Mouse (Mus musculus) forebrain, embryonic 11.5 days (tissue): ENCODE data around the gene Foxf2. TPM values are rescaled to one million over a fixed set of nuclear protein-coding genes. Genes with fewer than 3 reads are reported as not detected.

Source experiments
- ATAC-seq: fragments of 200-750 bp; cut with Nextera tagmentation; replicated peaks from 2 replicates; pipeline ENCODE4 v1.8.0; 2017; ENCODE audit warnings: moderate TSS enrichment; ENCODE audit not compliant: low FRiP score
- DNase-seq: peaks from one replicate; pipeline ENCODE4 v3.0.0-alpha.2; 2017; ENCODE audit warnings: low spot score
- H3K27ac ChIP-seq: fragments of 300-500 bp; sonication (generic); 2 replicates; pipeline ENCODE4 v1.5.1; 2014; ENCODE audit warnings: low read depth, low read length
- H3K27me3 ChIP-seq: fragments of 300-500 bp; sonication (generic); 2 replicates; pipeline ENCODE4 v1.6.1; 2014; ENCODE audit warnings: mild to moderate bottlenecking, low read length, mixed read lengths; ENCODE audit not compliant: control insufficient read depth, insufficient read depth
- H3K36me3 ChIP-seq: fragments of 300-500 bp; sonication (generic); 2 replicates; pipeline ENCODE4 v1.6.1; 2014; ENCODE audit warnings: mild to moderate bottlenecking, low read length, moderate library complexity, mixed read lengths; ENCODE audit not compliant: control insufficient read depth, insufficient read depth
- H3K4me1 ChIP-seq: fragments of 300-500 bp; sonication (generic); replicated peaks from 2 replicates; pipeline ENCODE4 v1.6.1; 2014; ENCODE audit warnings: low read length, mixed read lengths; ENCODE audit not compliant: control insufficient read depth, insufficient read depth
- H3K4me2 ChIP-seq: fragments of 300-500 bp; sonication (generic); 2 replicates; pipeline ENCODE4 v1.6.1; 2014; ENCODE audit warnings: low read depth, mild to moderate bottlenecking, low read length, moderate library complexity, mixed read lengths; ENCODE audit not compliant: severe bottlenecking
- H3K4me3 ChIP-seq: fragments of 300-500 bp; sonication (generic); 2 replicates; pipeline ENCODE4 v1.5.1; 2014; ENCODE audit warnings: low read depth, low read length
- H3K9ac ChIP-seq: fragments of 300-500 bp; sonication (generic); 2 replicates; pipeline ENCODE4 v1.6.1; 2014; ENCODE audit warnings: low read length
- H3K9me3 ChIP-seq: fragments of 300-500 bp; sonication (generic); 2 replicates; pipeline ENCODE4 v1.6.1; 2016; ENCODE audit warnings: low read length, mixed read lengths; ENCODE audit not compliant: control insufficient read depth
- WGBS: fragments of 180-500 bp; shearing (Covaris S2); extraction: QIAGEN DNeasy Blood & Tissue Kit; methylation state at CpG from one replicate; pipeline ENCODE4 v1.1.7; 2014; 5-methylcytosine and 5-hydroxymethylcytosine counted together
- polyA plus RNA-seq: library from polyadenylated mRNA; unstranded; fragments of >200 nt; fragmentation: Nextera tagmentation; extraction: Ambion mirVana; gene quantifications from 2 replicates; pipeline ENCODE4 v1.2.1, GENCODE M21; 2014

The Foxf2 gene
- polyA plus RNA-seq, 1 experiment from 2014 or later, result 5.2 TPM

GRCm38 (mm10) chr13:31628691-31629180, 3.1 kb downstream of the Foxf2 start:
- H3K4me3 ChIP-seq, result peak overlapping the region; percentile 19
- no peak for ATAC-seq
- H3K9ac ChIP-seq, result no peak overlapping the region
- H3K36me3 ChIP-seq, result no peaks in the 10 kb centered on the region
- peaks cover 85% of the 10 kb centered on the region for H3K27me3 ChIP-seq
- DNase-seq, result no peak
- WGBS, result under 1% methylated on average over 14 of the region's 14 CpGs
- H3K4me1 ChIP-seq, result peaks cover 19% of the 10 kb centered on the region
- H3K27ac ChIP-seq, result no peak overlapping the region
- H3K9me3 ChIP-seq, result no peaks in the 10 kb centered on the region
- peak overlapping the region; percentile 42; the same call in 1 of the 2 replicates for H3K4me2 ChIP-seq

GRCm38 (mm10) chr13:31629321-31629851, 3.8 kb downstream of the Foxf2 start:
- peak overlapping the region; percentile 42 for H3K4me2 ChIP-seq
- under 1% methylated on average over 40 of the region's 40 CpGs for WGBS
- DNase-seq, result peak; percentile 63
- H3K36me3 ChIP-seq, result no peaks in the 10 kb centered on the region
- no peak overlapping the region for H3K27ac ChIP-seq
- H3K9ac ChIP-seq, result no peak overlapping the region
- peak overlapping the region; percentile 19 for H3K4me3 ChIP-seq
- ATAC-seq, result no peak
- no peaks in the 10 kb centered on the region for H3K9me3 ChIP-seq
- H3K4me1 ChIP-seq, result peaks cover 19% of the 10 kb centered on the region
- peaks cover 79% of the 10 kb centered on the region for H3K27me3 ChIP-seq

- Histone ChIP-seq H3K36me3 (no peaks in the 10 kb centered on the region), H3K4me3 (no peak overlapping the region), H3K27me3 (peaks cover 72% of the 10 kb centered on the region), H3K27ac (no peak overlapping the region), H3K4me1 (peaks cover 19% of the 10 kb centered on the region), H3K9ac (no peak overlapping the region), H3K9me3 (no peaks in the 10 kb centered on the region), H3K4me2 (no peak overlapping the region)
- WGBS, result 3% methylated on average over 12 of the region's 12 CpGs
- no peak for DNase-seq
- no peak for ATAC-seq
Measured at GRCm38 (mm10) chr13:31630051-31630450, 4.4 kb downstream of the Foxf2 start.

GRCm38 (mm10) chr13:31630551-31630950, 4.9 kb downstream of the Foxf2 start:
- no peaks in the 10 kb centered on the region for H3K36me3 ChIP-seq
- ATAC-seq (no peak), DNase-seq (no peak)
- WGBS, result 5% methylated on average over 10 of the region's 10 CpGs
- no peak overlapping the region for H3K9ac ChIP-seq
- no peak overlapping the region for H3K4me3 ChIP-seq
- peaks cover 67% of the 10 kb centered on the region for H3K27me3 ChIP-seq
- peaks cover 15% of the 10 kb centered on the region for H3K4me1 ChIP-seq
- H3K27ac ChIP-seq, result no peak overlapping the region
- no peaks in the 10 kb centered on the region for H3K9me3 ChIP-seq
- no peak overlapping the region for H3K4me2 ChIP-seq

- no peak overlapping the region for H3K9ac ChIP-seq
- ATAC-seq, result no peak
- peaks cover 60% of the 10 kb centered on the region for H3K27me3 ChIP-seq
- peaks cover 9% of the 10 kb centered on the region for H3K4me1 ChIP-seq
- H3K4me3 ChIP-seq, result no peak overlapping the region
- no peak overlapping the region for H3K4me2 ChIP-seq
- no peak for DNase-seq
- no peaks in the 10 kb centered on the region for H3K36me3 ChIP-seq
- 11% methylated on average over 3 of the region's 3 CpGs for WGBS
- no peak overlapping the region for H3K27ac ChIP-seq
- no peaks in the 10 kb centered on the region for H3K9me3 ChIP-seq
Measured at GRCm38 (mm10) chr13:31631291-31631690, 5.7 kb downstream of the Foxf2 start.

GRCm38 (mm10) chr13:31632450-31632849, 6.8 kb downstream of the Foxf2 start:
- no peak overlapping the region for H3K4me2 ChIP-seq
- peak; percentile 60; the same call in 1 of the 2 replicates for ATAC-seq

GRCm38 (mm10) chr13:31633259-31633658, 7.6 kb downstream of the Foxf2 start:
- Histone ChIP-seq H3K4me2 (no peak overlapping the region), H3K27ac (no peak overlapping the region), H3K4me3 (no peak overlapping the region), H3K4me1 (peaks cover 5% of the 10 kb centered on the region; the same call in 1 of the 2 replicates), H3K27me3 (peaks cover 41% of the 10 kb centered on the region), H3K9me3 (no peaks in the 10 kb centered on the region), H3K36me3 (no peaks in the 10 kb centered on the region), H3K9ac (no peak overlapping the region)
- ATAC-seq (no peak), DNase-seq (no peak)
- 71% methylated on average over 4 of the region's 4 CpGs for WGBS

More at GRCm38 (mm10) chr13:31632450-31632849, 6.8 kb downstream of the Foxf2 start:
- H3K9me3 ChIP-seq, result no peaks in the 10 kb centered on the region
- peaks cover 48% of the 10 kb centered on the region for H3K27me3 ChIP-seq
- H3K4me3 ChIP-seq, result no peak overlapping the region
- H3K4me1 ChIP-seq, result peaks cover 5% of the 10 kb centered on the region; the same call in 1 of the 2 replicates
- no peak overlapping the region for H3K27ac ChIP-seq
- no peak overlapping the region for H3K9ac ChIP-seq
- no peaks in the 10 kb centered on the region for H3K36me3 ChIP-seq
- WGBS, result under 1% methylated on average over 13 of the region's 13 CpGs
- peak; percentile 88 for DNase-seq

GRCm38 (mm10) chr13:31635546-31635945, 9.9 kb downstream of the Foxf2 start:
- WGBS, result 67% methylated on average over 4 of the region's 4 CpGs
- Histone ChIP-seq H3K27ac (no peak overlapping the region), H3K27me3 (peaks cover 18% of the 10 kb centered on the region), H3K9ac (no peak overlapping the region), H3K9me3 (no peaks in the 10 kb centered on the region), H3K4me3 (no peak overlapping the region), H3K36me3 (no peaks in the 10 kb centered on the region), H3K4me2 (no peak overlapping the region), H3K4me1 (no peaks in the 10 kb centered on the region)
- DNase-seq, result no peak
- ATAC-seq, result no peak

GRCm38 (mm10) chr13:31641517-31641916, 15.9 kb downstream of the Foxf2 start:
- no peak overlapping the region for H3K4me3 ChIP-seq
- H3K9ac ChIP-seq, result no peak overlapping the region
- DNase-seq (no peak), ATAC-seq (no peak)
- H3K36me3 ChIP-seq, result no peaks in the 10 kb centered on the region
- 91% methylated on average over 5 of the region's 5 CpGs for WGBS
- no peaks in the 10 kb centered on the region for H3K9me3 ChIP-seq
- no peak overlapping the region for H3K27ac ChIP-seq
- H3K4me1 ChIP-seq, result no peaks in the 10 kb centered on the region
- no peak overlapping the region for H3K4me2 ChIP-seq
- H3K27me3 ChIP-seq, result no peaks in the 10 kb centered on the region
